Mouse (Mus musculus): ENCODE measurements around the gene Pmel.

Gene Pmel

GRCm38 (mm10) chr10:128742616-128743015 lies 38.6 kb downstream of the Pmel start:
- no peak for TF ChIP-seq GATA4 (IDR thresholded peaks at IDR 0.05; ENCODE audit: insufficient replicate concordance, low read length)

GRCm38 (mm10) chr10:128743235-128743634 lies 39.2 kb downstream of the Pmel start:
- TF ChIP-seq GATA4 (IDR thresholded peaks at IDR 0.05; ENCODE audit: insufficient replicate concordance, low read length) = no peak

GRCm38 (mm10) chr10:128743791-128744191 lies 39.8 kb downstream of the Pmel start:
- no peak for TF ChIP-seq GATA4 (IDR thresholded peaks at IDR 0.05; ENCODE audit: insufficient replicate concordance, low read length)

- TF ChIP-seq GATA4 (IDR thresholded peaks at IDR 0.05; ENCODE audit: insufficient replicate concordance, low read length) = no peak
Measured at GRCm38 (mm10) chr10:128744211-128744610, 40.2 kb downstream of the Pmel start.

GRCm38 (mm10) chr10:128744680-128745601 lies 40.9 kb downstream of the Pmel start, which contains the start of gene Dgka:
Dgka (minus strand) TSS chr10:128744855.
- no peak for TF ChIP-seq GATA4 (IDR thresholded peaks at IDR 0.05; ENCODE audit: insufficient replicate concordance, low read length)

GRCm38 (mm10) chr10:128745946-128746613 lies 42.1 kb downstream of the Pmel start:
- no peak for TF ChIP-seq GATA4 (IDR thresholded peaks at IDR 0.05; ENCODE audit: insufficient replicate concordance, low read length)

- no peak for TF ChIP-seq GATA4 (IDR thresholded peaks at IDR 0.05; ENCODE audit: insufficient replicate concordance, low read length)
Measured at GRCm38 (mm10) chr10:128746972-128747645, 43.1 kb downstream of the Pmel start.

GRCm38 (mm10) chr10:128747646-128748251 lies 43.8 kb downstream of the Pmel start, which contains the start of gene Pym1:
Pym1 (plus strand) TSS chr10:128747889.
- no peak; the same call in 1 of the 2 replicates for TF ChIP-seq GATA4 (IDR thresholded peaks at IDR 0.05; ENCODE audit: insufficient replicate concordance, low read length)

- TF ChIP-seq GATA4 (IDR thresholded peaks at IDR 0.05; ENCODE audit: insufficient replicate concordance, low read length) = no peak
Measured at GRCm38 (mm10) chr10:128748252-128748864, 44.4 kb downstream of the Pmel start.
